Mouse (Mus musculus): ENCODE data around the gene Prkn. TPM values are rescaled to one million over a fixed set of nuclear protein-coding genes. Genes with fewer than 3 reads are reported as not detected.

Prkn gene
- total and polyA plus RNA-seq, 2 experiments from 2014 or later, result 6.2 to 6.8 TPM

GRCm38 (mm10) chr17:11861178-11861577 lies 1021.0 kb downstream of the Prkn start:
- H3K27me3 ChIP-seq (ENCODE audit: insufficient read depth, low read length), result no peaks in the 10 kb centered on the region
- no peaks in the 10 kb centered on the region for H3K9me3 ChIP-seq (ENCODE audit: low read length)
- TF ChIP-seq CTCF (IDR thresholded peaks at IDR 0.05; ENCODE audit: low read depth), result no peak
- 0 out of 2 replicates have a peak, but pooled peaks cover 4% of the 10 kb centered on the region for H3K4me1 ChIP-seq (ENCODE audit: insufficient read depth)
- H3K4me2 ChIP-seq (ENCODE audit: low read depth), result no peak overlapping the region
- 0 out of 2 replicates have a peak, but pooled peaks have one; percentile 19 for ATAC-seq
- WGBS, result 70% methylated on average over 6 of the region's 6 CpGs
- H3K9ac ChIP-seq, result no peak overlapping the region
- peak; percentile 50 for DNase-seq
- H3K27ac ChIP-seq (ENCODE audit: low read depth, low read length), result no peak overlapping the region
- no peaks in the 10 kb centered on the region for H3K36me3 ChIP-seq (ENCODE audit: insufficient read depth)
- H3K4me3 ChIP-seq (ENCODE audit: low read depth, low read length), result no peak overlapping the region

GRCm38 (mm10) chr17:11862360-11862759 lies 1022.2 kb downstream of the Prkn start:
- ATAC-seq, result no peak

GRCm38 (mm10) chr17:11863017-11863416 lies 1022.8 kb downstream of the Prkn start:
- no peaks in the 10 kb centered on the region for H3K9me3 ChIP-seq (ENCODE audit: low read length)
- WGBS, result 84% methylated on average over 11 of the region's 11 CpGs
- H3K27me3 ChIP-seq (ENCODE audit: insufficient read depth, low read length), result no peaks in the 10 kb centered on the region
- DNase-seq (no peak), ATAC-seq (no peak)
- 0 out of 2 replicates have a peak, but pooled peaks cover 4% of the 10 kb centered on the region for H3K4me1 ChIP-seq (ENCODE audit: insufficient read depth)
- TF ChIP-seq CTCF (IDR thresholded peaks at IDR 0.05; ENCODE audit: low read depth), result no peak
- no peak overlapping the region for H3K4me3 ChIP-seq (ENCODE audit: low read depth, low read length)
- H3K4me2 ChIP-seq (ENCODE audit: low read depth), result no peak overlapping the region
- H3K36me3 ChIP-seq (ENCODE audit: insufficient read depth), result no peaks in the 10 kb centered on the region
- no peak overlapping the region for H3K27ac ChIP-seq (ENCODE audit: low read depth, low read length)
- no peak overlapping the region for H3K9ac ChIP-seq

More at GRCm38 (mm10) chr17:11862360-11862759, 1022.2 kb downstream of the Prkn start:
- H3K27me3 ChIP-seq (ENCODE audit: insufficient read depth, low read length), result no peaks in the 10 kb centered on the region
- TF ChIP-seq CTCF (IDR thresholded peaks at IDR 0.05; ENCODE audit: low read depth), result no peak
- DNase-seq, result no peak
- H3K36me3 ChIP-seq (ENCODE audit: insufficient read depth), result no peaks in the 10 kb centered on the region
- H3K4me3 ChIP-seq (ENCODE audit: low read depth, low read length), result no peak overlapping the region
- H3K4me2 ChIP-seq (ENCODE audit: low read depth), result no peak overlapping the region
- 90% methylated on average over 2 of the region's 2 CpGs for WGBS
- no peaks in the 10 kb centered on the region for H3K9me3 ChIP-seq (ENCODE audit: low read length)
- H3K9ac ChIP-seq, result no peak overlapping the region
- no peak overlapping the region for H3K27ac ChIP-seq (ENCODE audit: low read depth, low read length)
- 0 out of 2 replicates have a peak, but pooled peaks cover 4% of the 10 kb centered on the region for H3K4me1 ChIP-seq (ENCODE audit: insufficient read depth)

- Histone ChIP-seq H3K4me2 (ENCODE audit: low read depth) (no peak overlapping the region), H3K36me3 (ENCODE audit: insufficient read depth) (no peaks in the 10 kb centered on the region), H3K27ac (ENCODE audit: low read depth, low read length) (no peak overlapping the region), H3K9ac (no peak overlapping the region), H3K27me3 (ENCODE audit: insufficient read depth, low read length) (no peaks in the 10 kb centered on the region), H3K4me1 (ENCODE audit: insufficient read depth) (no peaks in the 10 kb centered on the region), H3K9me3 (ENCODE audit: low read length) (no peaks in the 10 kb centered on the region), H3K4me3 (ENCODE audit: low read depth, low read length) (no peak overlapping the region)
- no peak for DNase-seq
- ATAC-seq, result no peak
- TF ChIP-seq CTCF (IDR thresholded peaks at IDR 0.05; ENCODE audit: low read depth), result no peak
- WGBS, result 82% methylated on average over 3 of the region's 3 CpGs
Observed at GRCm38 (mm10) chr17:11866231-11866630, 1026.0 kb downstream of the Prkn start.

GRCm38 (mm10) chr17:11867334-11868095 lies 1027.3 kb downstream of the Prkn start:
- Histone ChIP-seq H3K9me3 (ENCODE audit: low read length) (no peaks in the 10 kb centered on the region), H3K36me3 (ENCODE audit: insufficient read depth) (no peaks in the 10 kb centered on the region), H3K4me2 (ENCODE audit: low read depth) (no peak overlapping the region), H3K9ac (no peak overlapping the region), H3K4me3 (ENCODE audit: low read depth, low read length) (no peak overlapping the region), H3K27me3 (ENCODE audit: insufficient read depth, low read length) (no peaks in the 10 kb centered on the region), H3K4me1 (ENCODE audit: insufficient read depth) (no peaks in the 10 kb centered on the region), H3K27ac (ENCODE audit: low read depth, low read length) (no peak overlapping the region)
- ATAC-seq, result no peak
- 81% methylated on average over 13 of the region's 13 CpGs for WGBS
- no peak for TF ChIP-seq CTCF (IDR thresholded peaks at IDR 0.05; ENCODE audit: low read depth)
- DNase-seq, result no peak

GRCm38 (mm10) chr17:11870546-11870945 lies 1030.4 kb downstream of the Prkn start:
- 90% methylated on average over 10 of the region's 10 CpGs for WGBS
- DNase-seq, result no peak
- no peak overlapping the region for H3K4me2 ChIP-seq (ENCODE audit: low read depth)
- H3K4me3 ChIP-seq (ENCODE audit: low read depth, low read length), result no peak overlapping the region
- no peak for ATAC-seq
- H3K9me3 ChIP-seq (ENCODE audit: low read length), result no peaks in the 10 kb centered on the region
- no peak overlapping the region for H3K27ac ChIP-seq (ENCODE audit: low read depth, low read length)
- H3K9ac ChIP-seq, result no peak overlapping the region
- H3K4me1 ChIP-seq (ENCODE audit: insufficient read depth), result no peaks in the 10 kb centered on the region
- H3K27me3 ChIP-seq (ENCODE audit: insufficient read depth, low read length), result no peaks in the 10 kb centered on the region
- no peaks in the 10 kb centered on the region for H3K36me3 ChIP-seq (ENCODE audit: insufficient read depth)
- TF ChIP-seq CTCF (IDR thresholded peaks at IDR 0.05; ENCODE audit: low read depth), result no peak

GRCm38 (mm10) chr17:11876240-11876639 lies 1036.1 kb downstream of the Prkn start:
- 88% methylated on average over 2 of the region's 2 CpGs for WGBS
- no peak for TF ChIP-seq CTCF (IDR thresholded peaks at IDR 0.05; ENCODE audit: low read depth)
- H3K9me3 ChIP-seq (ENCODE audit: low read length), result no peaks in the 10 kb centered on the region
- DNase-seq, result no peak
- H3K27ac ChIP-seq (ENCODE audit: low read depth, low read length), result no peak overlapping the region
- H3K27me3 ChIP-seq (ENCODE audit: insufficient read depth, low read length), result no peaks in the 10 kb centered on the region
- H3K36me3 ChIP-seq (ENCODE audit: insufficient read depth), result no peaks in the 10 kb centered on the region
- H3K4me3 ChIP-seq (ENCODE audit: low read depth, low read length), result no peak overlapping the region
- no peaks in the 10 kb centered on the region for H3K4me1 ChIP-seq (ENCODE audit: insufficient read depth)
- H3K9ac ChIP-seq, result no peak overlapping the region
- no peak for ATAC-seq
- no peak overlapping the region for H3K4me2 ChIP-seq (ENCODE audit: low read depth)

Measured in forebrain, postnatal 0 days (tissue).